Mouse (Mus musculus): ENCODE data around the gene Trip6.

GRCm38 (mm10) chr5:137354091-137354490 is 39.9 kb upstream of the Trip6 start:
- no peak for TF ChIP-seq CTCF (IDR thresholded peaks at IDR 0.05; ENCODE audit: borderline replicate concordance, insufficient read depth, low read length)
- TF ChIP-seq POLR2A (IDR thresholded peaks at IDR 0.05; ENCODE audit: low read depth, low read length), result no peak
